Mouse (Mus musculus) kidney, postnatal 0 days (tissue): ENCODE measurements around the gene Enpp7. TPM values are rescaled to one million over a fixed set of nuclear protein-coding genes. Genes with fewer than 3 reads are reported as not detected.

ENCODE experiments used
- ATAC-seq: fragments of 200-750 bp; cut with Nextera tagmentation; replicated peaks from 2 replicates; pipeline ENCODE4 v1.8.0; 2017; ENCODE audit warnings: low read depth, moderate number of reproducible peaks, moderate TSS enrichment, moderate library complexity; ENCODE audit not compliant: low FRiP score
- DNase-seq: peaks from one replicate; pipeline ENCODE4 v3.0.0-alpha.2; 2016; ENCODE audit warnings: low spot score
- H3K27ac ChIP-seq: fragments of 300-500 bp; sonication (generic); 2 replicates; pipeline ENCODE4 v1.5.1; 2014; ENCODE audit warnings: mild to moderate bottlenecking
- H3K27me3 ChIP-seq: fragments of 300-500 bp; sonication (generic); 2 replicates; pipeline ENCODE4 v1.6.1; 2014; ENCODE audit warnings: low read length, mixed read lengths; ENCODE audit not compliant: insufficient read depth
- H3K36me3 ChIP-seq: fragments of 300-500 bp; sonication (generic); 2 replicates; pipeline ENCODE4 v1.6.1; 2014; ENCODE audit warnings: low read length, mixed read lengths; ENCODE audit not compliant: insufficient read depth
- H3K4me1 ChIP-seq: fragments of 300-500 bp; sonication (generic); replicated peaks from 2 replicates; pipeline ENCODE4 v1.6.1; 2014; ENCODE audit warnings: antibody characterized with exemption, low read length, mixed read lengths; ENCODE audit not compliant: insufficient read depth
- H3K4me2 ChIP-seq: fragments of 300-500 bp; sonication (generic); 2 replicates; pipeline ENCODE4 v1.6.1; 2014; ENCODE audit warnings: mild to moderate bottlenecking, low read length, moderate library complexity, mixed read lengths
- H3K4me3 ChIP-seq: fragments of 300-500 bp; sonication (generic); replicated peaks from 2 replicates; pipeline ENCODE4 v1.5.1; 2014; ENCODE audit warnings: low read depth, low read length
- H3K9ac ChIP-seq: fragments of 300-500 bp; sonication (generic); 2 replicates; pipeline ENCODE4 v1.6.1; 2014; ENCODE audit warnings: low read depth, low read length
- H3K9me3 ChIP-seq: fragments of 300-500 bp; sonication (generic); replicated peaks from 2 replicates; pipeline ENCODE4 v1.6.1; 2016; ENCODE audit warnings: low read length, inconsistent platforms, mixed read lengths
- CTCF ChIP-seq: IDR thresholded peaks from 2 replicates; pipeline ENCODE4 v1.5.1; 2016; ENCODE audit warnings: antibody characterized with exemption, low read depth, mild to moderate bottlenecking, moderate library complexity
- WGBS: fragments of 180-500 bp; shearing (Covaris S2); extraction: QIAGEN DNeasy Blood & Tissue Kit; methylation state at CpG from one replicate; pipeline ENCODE4 v1.1.7; 2014; 5-methylcytosine and 5-hydroxymethylcytosine counted together
- polyA plus RNA-seq: library from polyadenylated mRNA; unstranded; fragments of >200 nt; fragmentation: Nextera tagmentation; extraction: Ambion mirVana; gene quantifications from 2 replicates; pipeline ENCODE4 v1.2.1, GENCODE M21; 2015

Gene Enpp7
- polyA plus RNA-seq, 1 experiment from 2014 or later = not detected

GRCm38 (mm10) chr11:119017506-119017905 lies 29.5 kb downstream of the Enpp7 start:
- TF ChIP-seq CTCF = no peak
- Histone ChIP-seq H3K27me3 (0 out of 2 replicates have a peak, but pooled peaks cover 7% of the 10 kb centered on the region), H3K4me1 (no peaks in the 10 kb centered on the region), H3K9ac (no peak overlapping the region), H3K4me3 (no peak overlapping the region), H3K4me2 (no peak overlapping the region), H3K9me3 (no peaks in the 10 kb centered on the region), H3K36me3 (no peaks in the 10 kb centered on the region), H3K27ac (no peak overlapping the region)
- ATAC-seq (no peak), DNase-seq (no peak)
- WGBS = 71% methylated on average over 7 of the region's 7 CpGs

GRCm38 (mm10) chr11:119021180-119021579 lies 33.2 kb downstream of the Enpp7 start:
- 90% methylated on average over 7 of the region's 7 CpGs for WGBS
- Histone ChIP-seq H3K27ac (no peak overlapping the region), H3K27me3 (0 out of 2 replicates have a peak, but pooled peaks cover 8% of the 10 kb centered on the region), H3K4me1 (peaks cover 24% of the 10 kb centered on the region), H3K36me3 (no peaks in the 10 kb centered on the region), H3K4me3 (no peak overlapping the region), H3K9ac (no peak overlapping the region), H3K9me3 (no peaks in the 10 kb centered on the region), H3K4me2 (no peak overlapping the region)
- no peak for DNase-seq
- no peak for TF ChIP-seq CTCF
- no peak for ATAC-seq

GRCm38 (mm10) chr11:119022068-119022894 lies 34.3 kb downstream of the Enpp7 start:
- peaks cover 24% of the 10 kb centered on the region for H3K4me1 ChIP-seq
- DNase-seq = no peak
- TF ChIP-seq CTCF = peak; percentile 62
- H3K4me3 ChIP-seq = peak overlapping the region; percentile 82
- no peak; the same call in 1 of the 2 replicates for ATAC-seq
- 0 out of 2 replicates have a peak, but pooled peaks cover 8% of the 10 kb centered on the region for H3K27me3 ChIP-seq
- H3K9ac ChIP-seq = peak overlapping the region; percentile 81
- no peak overlapping the region for H3K27ac ChIP-seq
- H3K36me3 ChIP-seq = peaks cover 4% of the 10 kb centered on the region; the same call in 1 of the 2 replicates
- 3% methylated on average over 42 of the region's 42 CpGs for WGBS
- H3K9me3 ChIP-seq = no peaks in the 10 kb centered on the region
- H3K4me2 ChIP-seq = peak overlapping the region; percentile 96

GRCm38 (mm10) chr11:119022895-119023615 lies 35.1 kb downstream of the Enpp7 start, which contains the start of gene Cbx2:
TSS of gene Cbx2 (plus strand) at chr11:119022962.
- ATAC-seq = peak; percentile 83
- Histone ChIP-seq H3K4me2 (peak within 1 kb of the TSS; percentile 96), H3K27me3 (0 out of 2 replicates have a peak, but pooled peaks cover 8% of the 10 kb centered on the region), H3K9me3 (no peaks in the 10 kb centered on the region), H3K27ac (peak within 1 kb of the TSS; percentile 78), H3K4me3 (peak within 1 kb of the TSS; percentile 82), H3K4me1 (peaks cover 24% of the 10 kb centered on the region), H3K36me3 (peaks cover 11% of the 10 kb centered on the region), H3K9ac (peak within 1 kb of the TSS; percentile 81)
- under 1% methylated on average over 82 of the region's 99 CpGs for WGBS
- TF ChIP-seq CTCF = no peak
- DNase-seq = peak; percentile 89

GRCm38 (mm10) chr11:119023616-119023980 lies 35.6 kb downstream of the Enpp7 start:
- H3K36me3 ChIP-seq = peaks cover 17% of the 10 kb centered on the region
- 0 out of 2 replicates have a peak, but pooled peaks cover 8% of the 10 kb centered on the region for H3K27me3 ChIP-seq
- H3K4me2 ChIP-seq = peak overlapping the region; percentile 96
- TF ChIP-seq CTCF = no peak
- ATAC-seq (no peak), DNase-seq (peak; percentile 42)
- no peaks in the 10 kb centered on the region for H3K9me3 ChIP-seq
- H3K4me1 ChIP-seq = peaks cover 24% of the 10 kb centered on the region
- 1% methylated on average over 15 of the region's 15 CpGs for WGBS
- peak overlapping the region; percentile 82 for H3K4me3 ChIP-seq
- peak overlapping the region; percentile 81 for H3K9ac ChIP-seq
- peak overlapping the region; percentile 78 for H3K27ac ChIP-seq

GRCm38 (mm10) chr11:119024260-119024659 lies 36.3 kb downstream of the Enpp7 start:
- 17% methylated on average over 7 of the region's 7 CpGs for WGBS
- peak overlapping the region; percentile 96 for H3K4me2 ChIP-seq
- peak overlapping the region; percentile 81; the same call in 1 of the 2 replicates for H3K9ac ChIP-seq
- H3K9me3 ChIP-seq = no peaks in the 10 kb centered on the region
- no peak for TF ChIP-seq CTCF
- DNase-seq (peak; percentile 24), ATAC-seq (no peak)
- H3K27ac ChIP-seq = peak overlapping the region; percentile 78; the same call in 1 of the 2 replicates
- H3K4me1 ChIP-seq = peaks cover 24% of the 10 kb centered on the region
- peaks cover 23% of the 10 kb centered on the region for H3K36me3 ChIP-seq
- H3K27me3 ChIP-seq = 0 out of 2 replicates have a peak, but pooled peaks cover 8% of the 10 kb centered on the region
- H3K4me3 ChIP-seq = peak overlapping the region; percentile 82
